Mouse (Mus musculus) CH12.LX (cell line): ENCODE results near the gene Pus10.

Experiments
- CTCF ChIP-seq, 2 experiments: IDR thresholded peaks in 1 of 2; conservative IDR thresholded peaks in 1 of 2; 2 replicates each; pipeline ENCODE4 v1.5.1; 2011 to 2012; ENCODE audit warnings: low read depth in 2 of 2, low read length in 2 of 2, improper control_type of control experiment in 1 of 2, inconsistent platforms in 1 of 2, mild to moderate bottlenecking in 1 of 2, moderate library complexity in 1 of 2
- EP300 ChIP-seq: IDR thresholded peaks from 2 replicates; pipeline ENCODE4 v1.6.1; 2011; ENCODE audit warnings: low read length, improper control_type of control experiment
- GABPA ChIP-seq: IDR thresholded peaks from 2 replicates; pipeline ENCODE4 v1.6.1; 2012; ENCODE audit warnings: low read depth, low read length, improper control_type of control experiment, inconsistent platforms; ENCODE audit not compliant: insufficient replicate concordance
- JUND ChIP-seq: conservative IDR thresholded peaks from 2 replicates; pipeline ENCODE4 v1.6.1; 2011; ENCODE audit warnings: low read depth, low read length, improper control_type of control experiment
- MAX ChIP-seq: IDR thresholded peaks from 2 replicates; pipeline ENCODE4 v1.6.1; 2011; ENCODE audit warnings: low read length, improper control_type of control experiment
- MYC ChIP-seq: IDR thresholded peaks from 2 replicates; pipeline ENCODE4 v1.6.1; 2011; ENCODE audit warnings: low read depth, mild to moderate bottlenecking, improper control_type of control experiment, low read length
- NRF1 ChIP-seq: IDR thresholded peaks from 2 replicates; pipeline ENCODE4 v1.6.1; 2014; ENCODE audit warnings: low read depth, mild to moderate bottlenecking, inconsistent platforms, low read length, improper control_type of control experiment, moderate library complexity
- POLR2A ChIP-seq: IDR thresholded peaks from 2 replicates; pipeline ENCODE4 v1.6.1; 2011; ENCODE audit warnings: low read depth, mild to moderate bottlenecking, improper control_type of control experiment, low read length
- POLR2AphosphoS2 ChIP-seq: IDR thresholded peaks from 2 replicates; pipeline ENCODE4 v1.6.1; 2011; ENCODE audit warnings: low read depth, low read length, improper control_type of control experiment
- UBTF ChIP-seq: IDR thresholded peaks from 2 replicates; pipeline ENCODE4 v1.6.1; 2012; ENCODE audit warnings: low read depth, mild to moderate bottlenecking, inconsistent platforms, low read length, improper control_type of control experiment, moderate library complexity
- ZC3H11A ChIP-seq: IDR thresholded peaks from 2 replicates; pipeline ENCODE4 v1.6.1; 2012; ENCODE audit warnings: low read depth, mild to moderate bottlenecking, inconsistent platforms, low read length, improper control_type of control experiment

- TF ChIP-seq CTCF (conservative IDR thresholded peaks at IDR 0.05 in 1 of 2, IDR thresholded peaks at IDR 0.05 in 1 of 2; ENCODE audit: low read depth in 2 of 2, low read length in 2 of 2) (no peak), NRF1 (no peak), MYC (no peak), UBTF (no peak), POLR2AphosphoS2 (no peak), POLR2A (no peak), GABPA (no peak), EP300 (no peak), JUND (no peak), ZC3H11A (no peak), MAX (no peak)
Measured at GRCm38 (mm10) chr11:23647431-23647830, 18.0 kb upstream of the Pus10 start.
